In the genomic region with DNA sequence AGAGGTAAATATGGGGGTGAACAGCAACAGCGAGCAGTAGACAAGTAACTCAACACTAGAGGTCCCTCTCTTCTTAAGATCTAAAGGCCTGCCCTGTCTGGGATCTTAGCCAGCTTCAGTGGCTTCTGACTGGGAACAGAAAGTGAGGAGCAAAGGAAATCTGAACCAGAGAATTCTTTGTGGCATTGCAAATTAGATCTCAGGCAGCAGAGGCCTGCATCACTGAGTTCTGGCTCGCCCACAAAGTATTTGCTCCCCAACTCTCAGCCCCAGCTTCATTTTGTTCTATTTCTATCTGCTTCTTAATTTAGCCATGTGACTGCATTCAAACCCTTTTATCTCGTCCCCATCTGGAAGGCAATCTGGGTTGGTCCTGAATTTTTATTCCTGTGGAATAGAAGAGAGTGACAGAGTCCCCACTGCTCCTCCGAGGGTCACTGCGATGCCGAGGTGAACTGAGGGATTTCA, we compare ENCODE assay signal across 8 mouse cellular contexts.
DNase-seq lines count a peak whose midpoint lies in the region; ATAC-seq lines count a peak whose summit lies in the region.

No protein-coding gene starts in this region.

- peak; percentile 79 for ATAC-seq in forebrain, embryonic 14.5 days
- ATAC-seq in forebrain, embryonic 11.5 days (replicated peaks; ENCODE audit: low FRiP score), result no peak
- no peak for ATAC-seq in neural tube, embryonic 15.5 days (ENCODE audit: low FRiP score)
- ATAC-seq in activated CD4-positive, CD25-positive, alpha-beta regulatory T cell, adult 4 months, result no peak

- no peaks in the 10 kb centered on the region for H3K4me1 ChIP-seq in forebrain, embryonic 14.5 days (ENCODE audit: control insufficient read depth, insufficient read depth, low read length)
- no peaks in the 10 kb centered on the region for H3K4me1 ChIP-seq in forebrain, embryonic 11.5 days (replicated peaks; ENCODE audit: control insufficient read depth, insufficient read depth, low read length)
- H3K4me1 ChIP-seq in neural tube, embryonic 15.5 days, result peaks cover 8% of the 10 kb centered on the region

- H3K27me3 ChIP-seq in forebrain, embryonic 14.5 days (replicated peaks; ENCODE audit: control insufficient read depth, insufficient read depth, low read length), result no peaks in the 10 kb centered on the region
- no peaks in the 10 kb centered on the region for H3K27me3 ChIP-seq in forebrain, embryonic 11.5 days (ENCODE audit: control insufficient read depth, insufficient read depth, low read length)
- H3K27me3 ChIP-seq in neural tube, embryonic 15.5 days (replicated peaks), result no peaks in the 10 kb centered on the region

- no peak overlapping the region for H3K9ac ChIP-seq in forebrain, embryonic 14.5 days (ENCODE audit: low read length)
- no peak overlapping the region for H3K9ac ChIP-seq in forebrain, embryonic 11.5 days (ENCODE audit: low read length)
- H3K9ac ChIP-seq in neural tube, embryonic 15.5 days (replicated peaks), result no peak overlapping the region

- peak overlapping the region; percentile 59; the same call in 1 of the 2 replicates for H3K27ac ChIP-seq in forebrain, embryonic 14.5 days (ENCODE audit: low read depth, low read length)
- H3K27ac ChIP-seq in forebrain, embryonic 11.5 days (ENCODE audit: low read depth, low read length), result no peak overlapping the region
- H3K27ac ChIP-seq in neural tube, embryonic 15.5 days (replicated peaks), result peak overlapping the region; percentile 56; the same call in 1 of the 2 replicates

- intact Hi-C loops in gastrocnemius, postnatal 36 days (cut with DNase I), result loop anchor here (5.0 to 10.0 kb wide), 3 partner anchors 499 to 1049 kb away; no protein-coding TSS in a partner anchor

- no peak overlapping the region for H3K4me2 ChIP-seq in forebrain, embryonic 14.5 days (ENCODE audit: low read length)
- H3K4me2 ChIP-seq in forebrain, embryonic 11.5 days (ENCODE audit: low read depth, low read length, severe bottlenecking), result no peak overlapping the region
- no peak overlapping the region for H3K4me2 ChIP-seq in neural tube, embryonic 15.5 days

- H3K4me3 ChIP-seq in forebrain, embryonic 14.5 days (ENCODE audit: low read depth, low read length), result no peak overlapping the region
- H3K4me3 ChIP-seq in forebrain, embryonic 11.5 days (ENCODE audit: low read depth, low read length), result no peak overlapping the region
- H3K4me3 ChIP-seq in neural tube, embryonic 15.5 days (replicated peaks), result no peak overlapping the region

- DNase-seq in forebrain, embryonic 14.5 days (ENCODE audit: low spot score), result peak; percentile 91
- no peak for DNase-seq in forebrain, embryonic 11.5 days (ENCODE audit: low spot score)
- peak; percentile 14 for DNase-seq in A20 (ENCODE audit: low read depth, low spot score)
- DNase-seq in cerebellum, postnatal 36 days, result peak; percentile 56 to 65
- peak; percentile 23 to 32 for DNase-seq in gastrocnemius, postnatal 36 days
- DNase-seq in layer of hippocampus, postnatal 14 days (ENCODE audit: low spot score in 2 of 2), result peak; percentile 58 to 89

- H3K9me3 ChIP-seq in forebrain, embryonic 14.5 days (replicated peaks; ENCODE audit: control insufficient read depth, low read length), result no peaks in the 10 kb centered on the region
- no peaks in the 10 kb centered on the region for H3K9me3 ChIP-seq in forebrain, embryonic 11.5 days (ENCODE audit: control insufficient read depth, low read length)
- H3K9me3 ChIP-seq in neural tube, embryonic 15.5 days (replicated peaks), result no peaks in the 10 kb centered on the region

- no peaks in the 10 kb centered on the region for H3K36me3 ChIP-seq in forebrain, embryonic 14.5 days (ENCODE audit: control insufficient read depth, insufficient read depth, low read length)
- no peaks in the 10 kb centered on the region for H3K36me3 ChIP-seq in forebrain, embryonic 11.5 days (ENCODE audit: control insufficient read depth, insufficient read depth, low read length)
- H3K36me3 ChIP-seq in neural tube, embryonic 15.5 days, result no peaks in the 10 kb centered on the region

- 45% methylated on average over 6 of the region's 6 CpGs for WGBS in forebrain, embryonic 14.5 days
- 75% methylated on average over 6 of the region's 6 CpGs for WGBS in forebrain, embryonic 11.5 days
- WGBS in neural tube, embryonic 15.5 days, result 58% methylated on average over 6 of the region's 6 CpGs
